Mouse (Mus musculus) lung, adult 2 months (tissue): ENCODE data around the gene Pah.

Experiments used
- CTCF ChIP-seq: fragments of 200-500 bp; IDR thresholded peaks from 2 replicates; pipeline ENCODE4 v1.5.1; 2011; ENCODE audit warnings: mild to moderate bottlenecking, low read length, control low read depth; ENCODE audit not compliant: insufficient read depth
- POLR2A ChIP-seq: fragments of 200-500 bp; IDR thresholded peaks from 2 replicates; pipeline ENCODE4 v1.6.1; 2011; ENCODE audit warnings: low read depth, mild to moderate bottlenecking, control low read depth, low read length, borderline replicate concordance; ENCODE audit errors: extremely low read depth

DNA sequence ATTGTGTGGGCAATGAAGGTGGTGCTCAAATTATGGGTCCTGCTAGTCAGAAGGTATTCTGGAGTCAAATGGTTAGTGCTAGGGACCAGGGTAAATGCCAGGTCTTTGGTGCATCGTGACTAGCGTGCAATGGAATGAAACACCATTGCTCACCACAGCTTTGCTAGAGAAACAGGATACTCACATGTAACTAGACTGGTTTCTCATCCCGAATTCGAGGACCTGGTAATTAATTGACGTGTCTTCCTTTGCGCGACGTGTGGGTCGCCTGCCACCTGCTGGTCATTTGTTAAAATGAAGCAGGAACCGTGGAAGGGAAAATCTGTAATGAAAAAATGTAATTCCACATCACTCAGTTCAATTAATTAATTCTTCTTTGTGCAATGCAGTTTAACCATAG lies 17.6 kb upstream of the Pah start:
- TF ChIP-seq POLR2A (no peak), CTCF (peak; percentile 66)
